Mouse (Mus musculus) G1E (cell line): Measurements from ENCODE around the gene Tmco1.

Experiments used
- CTCF ChIP-seq: IDR thresholded peaks from 2 replicates; pipeline ENCODE4 v1.5.1; 2012; ENCODE audit warnings: low read depth, low read length, inconsistent platforms, mixed read lengths
- GATA1 ChIP-seq: IDR thresholded peaks from 2 replicates; pipeline ENCODE4 v1.6.1; 2012; ENCODE audit warnings: borderline replicate concordance, low read length, inconsistent platforms, mixed read lengths
- POLR2AphosphoS5 ChIP-seq: IDR thresholded peaks from 2 replicates; pipeline ENCODE4 v1.6.1; 2012; ENCODE audit warnings: low read depth, low read length, inconsistent platforms; ENCODE audit not compliant: insufficient replicate concordance

- TF ChIP-seq CTCF (no peak), POLR2AphosphoS5 (no peak), GATA1 (no peak)
These were observed 8.1 kb upstream of the Tmco1 start for GRCm38 (mm10) chr1:167300122-167300521.
